Mouse (Mus musculus): ENCODE results near the gene Nol7.

Gene Nol7

GRCm38 (mm10) chr13:43415249-43415648, 17.1 kb downstream of the Nol7 start:
- no peak for DNase-seq (ENCODE audit: low read depth in 2 of 2, low spot score in 2 of 2)

GRCm38 (mm10) chr13:43428436-43428835, 30.2 kb downstream of the Nol7 start:
- DNase-seq (ENCODE audit: low read depth in 2 of 2, low spot score in 2 of 2) = no peak

DNA sequence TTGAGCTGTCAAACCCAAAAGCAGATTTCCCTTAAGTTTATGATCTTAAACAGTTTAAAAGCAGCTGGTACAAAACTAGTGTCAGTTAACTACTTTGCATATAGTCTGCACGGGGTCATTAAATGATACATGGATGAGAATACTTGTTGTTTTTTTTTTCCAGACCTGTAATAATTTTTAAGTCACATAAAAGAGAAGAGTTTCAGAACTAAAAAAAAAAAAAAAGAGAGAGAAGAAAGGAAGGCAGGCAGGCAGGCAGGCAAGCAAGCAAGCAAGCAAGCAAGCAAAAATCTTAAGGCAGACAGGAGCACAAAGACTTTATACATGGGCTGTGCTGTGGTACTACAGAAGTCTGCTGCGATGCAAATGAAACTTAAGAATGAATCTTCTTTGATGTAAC, 35.2 kb downstream of the Nol7 start:
- no peak for DNase-seq (ENCODE audit: low read depth in 2 of 2, low spot score in 2 of 2)

GRCm38 (mm10) chr13:43440376-43440775, 42.2 kb downstream of the Nol7 start:
- no peak for DNase-seq (ENCODE audit: low read depth in 2 of 2, low spot score in 2 of 2)

GRCm38 (mm10) chr13:43442551-43442950, 44.4 kb downstream of the Nol7 start:
- DNase-seq (ENCODE audit: low read depth in 2 of 2, low spot score in 2 of 2) = no peak

DNA sequence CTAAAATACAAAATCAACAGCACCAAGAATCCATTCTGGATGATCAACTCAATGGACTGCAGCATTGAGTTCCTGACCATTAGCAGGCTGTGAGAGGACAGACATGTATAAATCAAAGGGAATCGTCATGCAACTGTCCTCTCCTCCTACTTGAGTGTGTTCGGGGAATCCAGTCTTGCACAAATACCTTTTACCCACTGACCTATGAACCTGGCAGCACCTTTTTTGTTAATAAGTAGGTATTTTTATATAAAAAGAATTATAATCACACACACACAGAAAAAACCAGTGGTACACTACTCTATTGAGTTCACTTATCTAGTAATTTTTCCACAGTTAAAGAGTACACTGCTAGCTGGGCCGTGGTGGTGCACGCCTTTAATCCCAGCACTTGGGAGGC, 45.5 kb downstream of the Nol7 start:
- DNase-seq (ENCODE audit: low read depth in 2 of 2, low spot score in 2 of 2) = no peak

DNA sequence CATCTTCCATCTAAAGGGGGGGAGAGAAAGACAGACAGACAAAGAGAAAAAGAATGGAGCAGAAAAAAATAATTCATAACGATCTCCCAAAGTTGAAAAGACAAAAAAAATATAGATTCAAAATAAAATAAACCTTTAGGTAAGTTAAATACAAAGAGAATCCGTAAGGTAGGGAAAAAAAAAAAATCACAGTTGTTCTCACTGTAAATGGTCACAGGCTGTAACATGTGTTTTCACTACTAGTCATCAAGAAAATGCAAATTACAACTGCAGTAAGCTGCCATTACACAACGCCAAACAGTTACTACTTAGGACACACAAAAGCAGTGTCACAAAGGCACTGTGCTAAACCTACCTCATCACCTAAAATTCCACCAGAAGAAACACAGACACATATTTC, 46.5 kb downstream of the Nol7 start:
- no peak for DNase-seq (ENCODE audit: low read depth in 2 of 2, low spot score in 2 of 2)

GRCm38 (mm10) chr13:43445754-43446153, 47.6 kb downstream of the Nol7 start:
- DNase-seq (ENCODE audit: low read depth in 2 of 2, low spot score in 2 of 2) = no peak

- no peak for DNase-seq (ENCODE audit: low read depth in 2 of 2, low spot score in 2 of 2)
These were observed 49.5 kb downstream of the Nol7 start for GRCm38 (mm10) chr13:43447721-43448120.

GRCm38 (mm10) chr13:43450686-43451085, 52.5 kb downstream of the Nol7 start:
- no peak for DNase-seq (ENCODE audit: low read depth in 2 of 2, low spot score in 2 of 2)

GRCm38 (mm10) chr13:43452177-43452576, 54.0 kb downstream of the Nol7 start:
- no peak for DNase-seq (ENCODE audit: low read depth in 2 of 2, low spot score in 2 of 2)

DNA sequence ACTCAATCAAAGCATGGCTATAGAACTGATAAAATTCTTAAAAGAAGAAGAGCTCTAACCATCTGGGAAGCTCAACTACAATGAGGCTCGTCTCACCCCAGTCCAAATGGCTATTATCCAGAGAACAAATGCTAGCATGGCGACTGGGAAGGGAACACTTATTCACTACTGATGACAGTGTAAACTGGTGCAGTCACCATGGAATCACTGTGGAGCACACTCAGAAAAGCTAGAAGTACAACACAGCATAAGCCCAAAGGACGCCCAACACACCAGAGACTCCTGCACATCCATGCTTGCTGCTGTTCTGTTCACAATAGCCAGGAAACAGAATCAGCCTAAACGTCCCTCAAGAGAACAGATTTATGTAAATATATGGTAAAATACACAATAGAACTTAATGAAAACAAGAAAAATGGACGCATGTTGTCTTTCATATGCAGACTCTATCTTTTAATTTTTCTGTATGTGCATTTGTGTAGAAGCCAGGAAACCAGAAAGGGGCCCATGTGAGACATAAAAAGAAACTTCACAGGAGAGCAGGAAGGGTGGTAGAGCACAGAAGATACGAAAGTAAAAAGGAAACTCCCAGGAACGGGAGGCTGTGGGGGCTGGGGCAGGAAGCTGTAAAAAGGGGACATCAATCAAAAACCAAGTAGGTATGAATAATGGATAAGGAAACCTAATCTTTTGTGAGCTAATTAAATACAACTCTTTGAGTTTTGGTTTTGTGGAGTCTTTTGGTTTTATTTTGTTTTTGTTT, 54.8 kb downstream of the Nol7 start:
- DNase-seq (ENCODE audit: low read depth in 2 of 2, low spot score in 2 of 2) = peak; percentile 37 to 57

GRCm38 (mm10) chr13:43454431-43454830, 56.2 kb downstream of the Nol7 start:
- no peak for DNase-seq (ENCODE audit: low read depth in 2 of 2, low spot score in 2 of 2)
